Mouse (Mus musculus): ENCODE measurements around the gene Fgf22.

Fgf22 gene

DNA sequence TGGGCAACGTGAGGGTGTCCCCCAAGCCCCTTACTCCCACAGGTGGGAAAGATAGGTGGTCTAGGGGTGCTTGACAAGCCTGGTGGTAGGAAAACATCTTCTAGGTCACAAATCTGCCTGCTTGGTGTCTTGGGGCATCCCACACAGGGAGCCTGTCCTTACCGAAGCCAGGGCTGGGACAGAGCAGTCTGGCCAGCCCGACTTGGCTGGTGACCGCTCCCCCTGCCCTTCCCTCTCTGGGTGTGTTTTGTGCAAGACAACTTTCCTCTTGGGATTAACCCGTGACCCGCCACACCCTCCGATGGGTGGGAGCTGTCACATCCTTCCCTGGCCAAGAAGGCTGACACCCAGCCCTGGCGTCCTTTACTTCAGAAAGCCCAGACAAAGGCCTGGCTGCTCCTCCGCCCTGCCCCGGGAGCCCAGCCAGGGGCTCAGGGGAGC lies 39.6 kb downstream of the Fgf22 start:
- peak; percentile 54 for DNase-seq

DNA sequence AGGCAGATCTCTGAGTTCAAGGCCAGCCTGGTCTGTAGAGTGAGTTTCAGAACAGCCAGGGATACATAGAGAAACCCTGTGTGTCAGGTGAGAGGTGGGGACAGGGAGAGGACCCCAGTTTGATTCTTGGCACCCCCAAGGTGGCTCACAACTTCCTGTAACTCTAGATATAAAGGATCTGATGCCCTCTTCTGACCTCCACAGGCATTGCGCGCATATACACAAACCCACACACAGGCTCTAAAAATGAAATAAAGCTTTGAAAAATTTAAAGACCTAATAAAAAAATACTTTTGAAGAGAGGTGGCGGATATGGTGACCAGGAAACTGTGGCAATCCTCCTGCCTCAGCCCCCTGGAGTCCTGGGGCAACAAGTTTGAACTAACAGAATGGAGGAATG lies 41.0 kb downstream of the Fgf22 start:
- no peak for DNase-seq

- DNase-seq: no peak
These were observed 42.5 kb downstream of the Fgf22 start for GRCm38 (mm10) chr10:79797326-79797725.

DNA sequence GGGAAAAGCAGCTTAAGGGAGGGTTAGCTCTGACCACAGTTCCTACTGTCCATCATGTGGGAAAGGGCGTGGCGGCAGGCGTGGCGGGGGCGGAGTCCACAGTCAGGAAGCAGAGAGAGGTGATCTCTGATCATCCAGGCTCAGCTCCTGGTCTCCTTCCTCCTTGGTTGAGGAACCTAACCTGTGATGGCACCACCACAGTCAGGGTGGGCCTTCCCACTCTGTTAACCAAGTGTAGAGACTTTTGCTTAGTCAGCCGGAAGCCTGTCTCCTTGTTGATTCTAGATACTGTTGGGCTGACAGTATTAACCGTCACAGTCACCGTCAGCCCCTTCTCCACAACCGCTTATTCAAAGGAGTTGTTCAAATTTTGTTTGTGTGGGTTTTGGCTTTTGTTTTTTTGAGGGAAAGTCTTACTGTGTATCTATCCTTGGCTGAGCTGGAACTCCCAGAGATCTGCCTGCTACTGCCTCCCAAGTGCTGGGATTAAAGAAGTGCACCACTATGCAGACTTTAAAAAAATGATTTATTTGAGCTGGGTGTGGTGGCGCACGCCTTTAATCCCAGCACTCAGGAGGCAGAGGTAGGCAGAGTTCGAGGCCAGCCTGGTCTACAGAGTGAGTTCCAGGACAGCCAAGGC lies 43.5 kb downstream of the Fgf22 start:
- no peak for DNase-seq

DNA sequence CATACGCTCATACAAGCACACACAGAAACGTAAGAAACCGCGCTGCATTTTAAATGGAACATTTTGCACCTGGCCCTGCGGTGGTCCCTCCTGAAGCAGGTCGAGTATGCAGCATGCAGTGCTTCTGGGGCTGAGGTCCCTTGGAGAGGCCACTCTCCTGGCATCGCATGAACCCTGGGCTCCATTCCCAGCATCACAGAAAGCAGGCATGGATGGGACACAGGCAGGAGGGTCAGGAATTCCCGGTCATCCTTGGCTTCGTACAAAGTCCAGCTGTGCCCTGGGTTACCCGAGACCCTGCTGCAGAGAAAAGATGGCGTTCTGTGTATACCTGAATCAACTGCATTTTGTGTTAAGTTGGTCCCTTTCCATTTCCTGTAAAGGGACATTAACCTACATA lies 45.6 kb downstream of the Fgf22 start:
- no peak for DNase-seq

- no peak for DNase-seq
These were observed 47.0 kb downstream of the Fgf22 start for GRCm38 (mm10) chr10:79801837-79802236.

GRCm38 (mm10) chr10:79802331-79802971 lies 47.6 kb downstream of the Fgf22 start:
- DNase-seq: peak; percentile 40

- DNase-seq: peak; percentile 51
These were observed 48.9 kb downstream of the Fgf22 start for GRCm38 (mm10) chr10:79803716-79804323.

DNA sequence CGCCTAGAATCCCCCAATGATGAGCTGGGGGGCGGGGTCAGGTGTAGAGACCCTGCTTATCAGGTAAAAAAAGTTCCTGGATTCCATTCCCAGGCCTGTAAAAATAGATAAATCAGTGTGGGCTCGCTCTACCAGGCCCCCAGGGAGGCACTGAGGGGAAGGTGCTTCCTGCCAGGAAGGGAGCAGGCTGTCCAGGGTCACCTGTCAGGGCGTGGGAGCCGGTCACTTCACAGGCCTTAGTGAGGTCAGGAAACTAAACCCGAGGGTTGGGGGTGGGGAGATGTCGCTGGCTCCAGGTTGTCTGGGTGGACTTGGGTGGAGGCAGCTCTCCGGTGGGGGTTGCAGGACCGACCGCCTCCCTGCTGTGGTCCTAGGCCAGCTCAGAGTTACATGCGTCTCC lies 50.8 kb downstream of the Fgf22 start:
- no peak for DNase-seq

DNA sequence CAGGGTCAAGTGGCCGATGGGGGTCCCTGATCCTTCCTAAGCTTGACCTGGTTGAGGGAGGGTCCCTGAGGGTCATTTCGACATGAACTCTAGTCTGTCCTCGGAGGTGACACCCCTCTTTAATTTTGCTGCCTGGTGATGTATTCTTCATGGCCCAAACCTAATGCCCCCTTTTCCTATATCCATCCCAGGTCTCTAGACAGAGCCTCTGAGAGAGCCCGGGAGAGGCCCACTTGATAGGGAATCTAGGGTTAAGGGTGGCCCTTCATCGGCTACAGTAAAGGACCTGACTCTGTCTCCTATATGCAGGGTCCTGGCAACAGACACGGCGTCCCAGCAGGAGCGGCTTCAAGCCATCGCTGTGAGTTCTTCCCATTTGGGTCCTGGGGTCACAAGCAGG lies 51.5 kb downstream of the Fgf22 start:
- DNase-seq: no peak

GRCm38 (mm10) chr10:79806972-79807371 lies 52.1 kb downstream of the Fgf22 start:
- DNase-seq: no peak

- DNase-seq: peak; percentile 44
These were observed 53.0 kb downstream of the Fgf22 start for GRCm38 (mm10) chr10:79807826-79808225.

All from cerebellum, adult 8-10 months (tissue).